Mouse (Mus musculus) neural tube, embryonic 14.5 days (tissue): ENCODE measurements around the gene P2ry12. TPM values are rescaled to one million over a fixed set of nuclear protein-coding genes. Genes with fewer than 3 reads are reported as not detected.

Experiments
- ATAC-seq: fragments of 200-750 bp; cut with Nextera tagmentation; 2 replicates; pipeline ENCODE4 v1.8.0; 2017; ENCODE audit warnings: low read depth, mild to moderate bottlenecking, moderate TSS enrichment, moderate library complexity
- H3K27ac ChIP-seq: fragments of 300-500 bp; sonication (generic); 2 replicates; pipeline ENCODE4 v1.5.1; 2014; ENCODE audit warnings: low read depth, mild to moderate bottlenecking, control low read depth, low read length, moderate library complexity, mixed read lengths
- H3K27me3 ChIP-seq: fragments of 300-500 bp; sonication (generic); 2 replicates; pipeline ENCODE4 v1.6.1; 2014; ENCODE audit warnings: low read length; ENCODE audit not compliant: control insufficient read depth, insufficient read depth
- H3K36me3 ChIP-seq: fragments of 300-500 bp; sonication (generic); 2 replicates; pipeline ENCODE4 v1.6.1; 2014; ENCODE audit warnings: low read length, mixed read lengths; ENCODE audit not compliant: control insufficient read depth, insufficient read depth
- H3K4me1 ChIP-seq: fragments of 300-500 bp; sonication (generic); 2 replicates; pipeline ENCODE4 v1.6.1; 2014; ENCODE audit warnings: low read length; ENCODE audit not compliant: control insufficient read depth, insufficient read depth
- H3K4me2 ChIP-seq: fragments of 300-500 bp; sonication (generic); 2 replicates; pipeline ENCODE4 v1.6.1; 2014; ENCODE audit warnings: mild to moderate bottlenecking, low read depth, low read length, control low read depth
- H3K4me3 ChIP-seq: fragments of 300-500 bp; sonication (generic); 2 replicates; pipeline ENCODE4 v1.5.1; 2014; ENCODE audit warnings: low read depth, low read length, control low read depth, mixed read lengths
- H3K9ac ChIP-seq: fragments of 300-500 bp; sonication (generic); replicated peaks from 2 replicates; pipeline ENCODE4 v1.6.1; 2014; ENCODE audit warnings: low read depth, mild to moderate bottlenecking, control low read depth, low read length, mixed read lengths
- H3K9me3 ChIP-seq: fragments of 300-500 bp; sonication (generic); 2 replicates; pipeline ENCODE4 v1.6.1; 2016; ENCODE audit warnings: low read length; ENCODE audit not compliant: control insufficient read depth
- WGBS: fragments of 180-500 bp; shearing (Covaris S2); extraction: QIAGEN DNeasy Blood & Tissue Kit; methylation state at CpG from one replicate; pipeline ENCODE4 v1.1.7; 2014; 5-methylcytosine and 5-hydroxymethylcytosine counted together
- polyA plus RNA-seq: library from polyadenylated mRNA; unstranded; fragments of >200 nt; fragmentation: Nextera tagmentation; extraction: Ambion mirVana; gene quantifications from 2 replicates; pipeline ENCODE4 v1.2.1, GENCODE M21; 2014

Gene P2ry12
- polyA plus RNA-seq, 1 experiment from 2014 or later: 10.4 TPM

GRCm38 (mm10) chr3:59219326-59219725 is 43.3 kb downstream of the P2ry12 start:
- Histone ChIP-seq H3K4me1 (no peaks in the 10 kb centered on the region), H3K36me3 (no peaks in the 10 kb centered on the region), H3K9me3 (no peaks in the 10 kb centered on the region), H3K27me3 (no peaks in the 10 kb centered on the region), H3K9ac (no peak overlapping the region), H3K4me3 (no peak overlapping the region), H3K4me2 (no peak overlapping the region), H3K27ac (no peak overlapping the region)
- no peak for ATAC-seq
- 93% methylated on average over 2 of the region's 2 CpGs for WGBS

- H3K36me3 ChIP-seq: no peaks in the 10 kb centered on the region
- no peaks in the 10 kb centered on the region for H3K4me1 ChIP-seq
- H3K4me2 ChIP-seq: no peak overlapping the region
- 96% methylated on average over 10 of the region's 10 CpGs for WGBS
- ATAC-seq: no peak
- no peak overlapping the region for H3K27ac ChIP-seq
- H3K9ac ChIP-seq: no peak overlapping the region
- H3K27me3 ChIP-seq: no peaks in the 10 kb centered on the region
- H3K9me3 ChIP-seq: no peaks in the 10 kb centered on the region
- H3K4me3 ChIP-seq: no peak overlapping the region
These were observed 45.5 kb downstream of the P2ry12 start for GRCm38 (mm10) chr3:59217211-59217610.

GRCm38 (mm10) chr3:59212404-59212803 is 50.3 kb downstream of the P2ry12 start:
- no peak for ATAC-seq
- no peak overlapping the region for H3K27ac ChIP-seq

GRCm38 (mm10) chr3:59211784-59212183 is 50.9 kb downstream of the P2ry12 start:
- WGBS: 94% methylated on average over 8 of the region's 8 CpGs
- Histone ChIP-seq H3K9ac (no peak overlapping the region), H3K27me3 (no peaks in the 10 kb centered on the region), H3K4me3 (no peak overlapping the region), H3K9me3 (no peaks in the 10 kb centered on the region), H3K4me1 (no peaks in the 10 kb centered on the region), H3K36me3 (no peaks in the 10 kb centered on the region), H3K4me2 (no peak overlapping the region), H3K27ac (no peak overlapping the region)
- no peak for ATAC-seq

More at GRCm38 (mm10) chr3:59212404-59212803, 50.3 kb downstream of the P2ry12 start:
- H3K4me2 ChIP-seq: no peak overlapping the region
- H3K4me3 ChIP-seq: no peak overlapping the region
- no peaks in the 10 kb centered on the region for H3K36me3 ChIP-seq
- no peaks in the 10 kb centered on the region for H3K4me1 ChIP-seq
- H3K9ac ChIP-seq: no peak overlapping the region
- H3K27me3 ChIP-seq: no peaks in the 10 kb centered on the region
- H3K9me3 ChIP-seq: no peaks in the 10 kb centered on the region

GRCm38 (mm10) chr3:59210727-59211126 is 51.9 kb downstream of the P2ry12 start, which contains the start of gene P2ry13:
P2ry13 (minus strand) TSS chr3:59210882.
- no peaks in the 10 kb centered on the region for H3K9me3 ChIP-seq
- H3K27ac ChIP-seq: no peak within 1 kb of the TSS
- no peak within 1 kb of the TSS for H3K9ac ChIP-seq
- no peaks in the 10 kb centered on the region for H3K4me1 ChIP-seq
- H3K27me3 ChIP-seq: no peaks in the 10 kb centered on the region
- no peaks in the 10 kb centered on the region for H3K36me3 ChIP-seq
- ATAC-seq: no peak
- no peak within 1 kb of the TSS for H3K4me3 ChIP-seq
- H3K4me2 ChIP-seq: no peak within 1 kb of the TSS
- WGBS: 94% methylated on average over 6 of the region's 6 CpGs

- H3K27ac ChIP-seq: no peak overlapping the region
- no peak for ATAC-seq
- WGBS: 78% methylated on average over 8 of the region's 8 CpGs
These were observed 52.6 kb downstream of the P2ry12 start for GRCm38 (mm10) chr3:59210089-59210488.

GRCm38 (mm10) chr3:59208650-59209548 is 53.8 kb downstream of the P2ry12 start:
- no peaks in the 10 kb centered on the region for H3K4me1 ChIP-seq

More at GRCm38 (mm10) chr3:59210089-59210488, 52.6 kb downstream of the P2ry12 start:
- no peak overlapping the region for H3K9ac ChIP-seq
- H3K4me3 ChIP-seq: no peak overlapping the region
- no peak overlapping the region for H3K4me2 ChIP-seq
- no peaks in the 10 kb centered on the region for H3K9me3 ChIP-seq
- no peaks in the 10 kb centered on the region for H3K36me3 ChIP-seq
- H3K4me1 ChIP-seq: no peaks in the 10 kb centered on the region
- H3K27me3 ChIP-seq: no peaks in the 10 kb centered on the region

GRCm38 (mm10) chr3:59205941-59206340 is 56.7 kb downstream of the P2ry12 start:
- H3K4me1 ChIP-seq: no peaks in the 10 kb centered on the region
- no peak overlapping the region for H3K9ac ChIP-seq
- H3K9me3 ChIP-seq: no peaks in the 10 kb centered on the region
- H3K27ac ChIP-seq: no peak overlapping the region
- no peak overlapping the region for H3K4me3 ChIP-seq
- H3K27me3 ChIP-seq: no peaks in the 10 kb centered on the region
- H3K36me3 ChIP-seq: no peaks in the 10 kb centered on the region
- ATAC-seq: no peak
- 85% methylated on average over 4 of the region's 4 CpGs for WGBS
- no peak overlapping the region for H3K4me2 ChIP-seq

More at GRCm38 (mm10) chr3:59208650-59209548, 53.8 kb downstream of the P2ry12 start:
- 62% methylated on average over 4 of the region's 4 CpGs for WGBS
- peak; percentile 75 for ATAC-seq
- Histone ChIP-seq H3K4me2 (no peak overlapping the region), H3K36me3 (no peaks in the 10 kb centered on the region), H3K27ac (no peak overlapping the region), H3K27me3 (no peaks in the 10 kb centered on the region), H3K4me3 (no peak overlapping the region), H3K9me3 (no peaks in the 10 kb centered on the region), H3K9ac (no peak overlapping the region)

GRCm38 (mm10) chr3:59204719-59205503 is 57.8 kb downstream of the P2ry12 start:
- 86% methylated on average over 11 of the region's 11 CpGs for WGBS
- H3K4me2 ChIP-seq: no peak overlapping the region
- no peak overlapping the region for H3K9ac ChIP-seq
- no peak for ATAC-seq
- H3K27me3 ChIP-seq: no peaks in the 10 kb centered on the region
- H3K4me1 ChIP-seq: no peaks in the 10 kb centered on the region
- no peak overlapping the region for H3K4me3 ChIP-seq
- no peaks in the 10 kb centered on the region for H3K36me3 ChIP-seq
- H3K9me3 ChIP-seq: no peaks in the 10 kb centered on the region
- H3K27ac ChIP-seq: no peak overlapping the region
